ENCODE assay signal across 8 mouse cellular contexts in genomic region chr13:19394798-19395687, GRCm38 (mm10). TPM values are rescaled to one million over a fixed set of nuclear protein-coding genes. Genes with fewer than 3 reads are reported as not detected.
DNase-seq lines count a peak whose midpoint lies in the region; ATAC-seq and TF ChIP-seq lines count a peak whose summit lies in the region.

No protein-coding gene starts in this region.

- H3K36me3 ChIP-seq in kidney, adult 2 months (ENCODE audit: control insufficient read depth, insufficient read depth, low read length) = no peaks in the 10 kb centered on the region
- H3K36me3 ChIP-seq in hindbrain, embryonic 13.5 days = no peaks in the 10 kb centered on the region
- H3K36me3 ChIP-seq in midbrain, embryonic 14.5 days (ENCODE audit: control insufficient read depth, insufficient read depth, low read length) = 0 out of 2 replicates have a peak, but pooled peaks cover 3% of the 10 kb centered on the region

- TF ChIP-seq POLR2A in kidney, adult 2 months (IDR thresholded peaks at IDR 0.05; ENCODE audit: low read depth, low read length) = peak; percentile 42

- no peaks in the 10 kb centered on the region for H3K27me3 ChIP-seq in kidney, adult 2 months (replicated peaks; ENCODE audit: control insufficient read depth, insufficient read depth, low read length)
- no peaks in the 10 kb centered on the region for H3K27me3 ChIP-seq in hindbrain, embryonic 13.5 days
- H3K27me3 ChIP-seq in midbrain, embryonic 14.5 days (ENCODE audit: control insufficient read depth, insufficient read depth, low read length) = no peaks in the 10 kb centered on the region

- H3K27ac ChIP-seq in kidney, adult 2 months (ENCODE audit: insufficient read depth, low read depth, low read length) = peak overlapping the region; percentile 82
- peak overlapping the region; percentile 94 for H3K27ac ChIP-seq in hindbrain, embryonic 13.5 days
- H3K27ac ChIP-seq in midbrain, embryonic 14.5 days (replicated peaks; ENCODE audit: low read depth, low read length) = peak overlapping the region; percentile 92

- peak overlapping the region; percentile 93 for H3K9ac ChIP-seq in hindbrain, embryonic 13.5 days
- H3K9ac ChIP-seq in midbrain, embryonic 14.5 days (replicated peaks; ENCODE audit: low read length) = peak overlapping the region; percentile 94

- no peak for TF ChIP-seq CTCF in kidney, adult 2 months (conservative IDR thresholded peaks at IDR 0.05; ENCODE audit: insufficient read depth, insufficient read length, low read depth, low read length)

- under 1% methylated on average over 25 of the region's 25 CpGs for WGBS in kidney, adult 2 months
- under 1% methylated on average over 25 of the region's 25 CpGs for WGBS in hindbrain, embryonic 13.5 days
- under 1% methylated on average over 25 of the region's 25 CpGs for WGBS in midbrain, embryonic 14.5 days

- DNase-seq in kidney, adult 2 months = no peak
- no peak for DNase-seq in kidney, postnatal 14 days
- no peak for DNase-seq in midbrain, embryonic 14.5 days
- DNase-seq in frontal cortex, postnatal 10 days (ENCODE audit: low spot score in 2 of 2) = no peak
- no peak for DNase-seq in ovary, postnatal 14 days (ENCODE audit: low spot score)
- no peak for DNase-seq in gastrocnemius, postnatal 10 days

- H3K4me2 ChIP-seq in hindbrain, embryonic 13.5 days = peak overlapping the region; percentile 73
- H3K4me2 ChIP-seq in midbrain, embryonic 14.5 days (ENCODE audit: low read length) = peak overlapping the region; percentile 62

- ATAC-seq in activated CD4-positive, CD25-positive, alpha-beta regulatory T cell, adult 4 months = peak; percentile 9
- peak; percentile 92 for ATAC-seq in hindbrain, embryonic 13.5 days (ENCODE audit: low FRiP score)
- ATAC-seq in midbrain, embryonic 14.5 days (ENCODE audit: low FRiP score, low TSS enrichment) = peak; percentile 85

- peaks cover 10% of the 10 kb centered on the region for H3K4me1 ChIP-seq in kidney, adult 2 months (ENCODE audit: control insufficient read depth, insufficient read depth, low read length)
- H3K4me1 ChIP-seq in hindbrain, embryonic 13.5 days (replicated peaks) = peaks cover 29% of the 10 kb centered on the region
- H3K4me1 ChIP-seq in midbrain, embryonic 14.5 days (ENCODE audit: control insufficient read depth, insufficient read depth, low read length) = peaks cover 16% of the 10 kb centered on the region

- peak overlapping the region; percentile 99 for H3K4me3 ChIP-seq in kidney, adult 2 months (ENCODE audit: insufficient read depth, low read depth, low read length)
- H3K4me3 ChIP-seq in hindbrain, embryonic 13.5 days = peak overlapping the region; percentile 84
- H3K4me3 ChIP-seq in midbrain, embryonic 14.5 days (replicated peaks; ENCODE audit: low read depth, low read length) = peak overlapping the region; percentile 67

- no peaks in the 10 kb centered on the region for H3K9me3 ChIP-seq in hindbrain, embryonic 13.5 days
- H3K9me3 ChIP-seq in midbrain, embryonic 14.5 days (ENCODE audit: control insufficient read depth, low read length) = no peaks in the 10 kb centered on the region

RNA-seq across cellular contexts. Expression of gene Stard3nl, which starts 0.6 kb away (rescaled TPM):
- polyA plus RNA-seq in kidney, adult 2 months (2012; rRNA removed) = 21.8 and 30.3 TPM in 2 replicates
- 10 to 100 TPM; 59.4 to 61.0 TPM for polyA plus RNA-seq in activated CD4-positive, CD25-positive, alpha-beta regulatory T cell, adult 4 months (2017; shearing (Covaris generic))
- polyA plus RNA-seq in hindbrain, embryonic 13.5 days (2015; fragmentation: Nextera tagmentation; extraction: Ambion mirVana) = 197 and 198 TPM in 2 replicates
- polyA plus RNA-seq in midbrain, embryonic 14.5 days (2014; fragmentation: Nextera tagmentation; extraction: Ambion mirVana) = 205 and 228 TPM in 2 replicates
- 10 to 100 TPM; 11.8 to 15.2 TPM for total RNA-seq in gastrocnemius, postnatal 10 days (2021)

Comparison
In these comparisons a context has a peak if more than half of its experiments do, and no peak if none do; other contexts are left out.
1. ATAC-seq: peak in every context shown above with its lines; median percentile 92 in hindbrain, embryonic 13.5 days; 85 in midbrain, embryonic 14.5 days; 9 in activated CD4-positive, CD25-positive, alpha-beta regulatory T cell, adult 4 months.